Mouse (Mus musculus) embryonic facial prominence, embryonic 14.5 days (tissue): ENCODE results near the gene Col16a1. TPM values are rescaled to one million over a fixed set of nuclear protein-coding genes. Genes with fewer than 3 reads are reported as not detected.
A peak's percentile ranks its signal among the peaks of the same experiment; 100 is the strongest.

Experiments used
- ATAC-seq: fragments of 200-750 bp; cut with Nextera tagmentation; 2 replicates; pipeline ENCODE4 v1.8.0; 2017; ENCODE audit warnings: low read depth, moderate number of reproducible peaks, moderate TSS enrichment
- DNase-seq: peaks from one replicate; pipeline ENCODE4 v3.0.0-alpha.2; 2015; ENCODE audit warnings: low spot score
- H3K27ac ChIP-seq: fragments of 300-500 bp; sonication (generic); replicated peaks from 2 replicates; pipeline ENCODE4 v1.5.1; 2014; ENCODE audit warnings: low read depth, mild to moderate bottlenecking, low read length, moderate library complexity
- H3K27me3 ChIP-seq: fragments of 300-500 bp; sonication (generic); replicated peaks from 2 replicates; pipeline ENCODE4 v1.6.1; 2014; ENCODE audit warnings: low read length; ENCODE audit not compliant: control insufficient read depth, insufficient read depth
- H3K36me3 ChIP-seq: fragments of 300-500 bp; sonication (generic); 2 replicates; pipeline ENCODE4 v1.6.1; 2014; ENCODE audit warnings: low read length, mixed read lengths; ENCODE audit not compliant: control insufficient read depth, insufficient read depth
- H3K4me1 ChIP-seq: fragments of 300-500 bp; sonication (generic); 2 replicates; pipeline ENCODE4 v1.6.1; 2014; ENCODE audit warnings: antibody characterized with exemption, low read length; ENCODE audit not compliant: control insufficient read depth, insufficient read depth
- H3K4me2 ChIP-seq: fragments of 300-500 bp; sonication (generic); 2 replicates; pipeline ENCODE4 v1.6.1; 2014; ENCODE audit warnings: low read depth, mild to moderate bottlenecking, low read length, moderate library complexity, mixed read lengths
- H3K4me3 ChIP-seq: fragments of 300-500 bp; sonication (generic); 2 replicates; pipeline ENCODE4 v1.5.1; 2014; ENCODE audit warnings: low read depth, mild to moderate bottlenecking, low read length
- H3K9ac ChIP-seq: fragments of 300-500 bp; sonication (generic); 2 replicates; pipeline ENCODE4 v1.6.1; 2014; ENCODE audit warnings: low read depth, mild to moderate bottlenecking, low read length, moderate library complexity, mixed read lengths
- H3K9me3 ChIP-seq: fragments of 300-500 bp; sonication (generic); 2 replicates; pipeline ENCODE4 v1.6.1; 2016; ENCODE audit warnings: low read length; ENCODE audit not compliant: control insufficient read depth
- WGBS: fragments of 180-500 bp; shearing (Covaris S2); extraction: QIAGEN DNeasy Blood & Tissue Kit; methylation state at CpG from one replicate; pipeline ENCODE4 v1.1.7; 2014; 5-methylcytosine and 5-hydroxymethylcytosine counted together
- polyA plus RNA-seq: library from polyadenylated mRNA; unstranded; fragments of >200 nt; fragmentation: Nextera tagmentation; extraction: Ambion mirVana; gene quantifications from 2 replicates; pipeline ENCODE4 v1.2.1, GENCODE M21; 2014

The Col16a1 gene
- polyA plus RNA-seq, 1 experiment from 2014 or later, result 188 TPM

DNA sequence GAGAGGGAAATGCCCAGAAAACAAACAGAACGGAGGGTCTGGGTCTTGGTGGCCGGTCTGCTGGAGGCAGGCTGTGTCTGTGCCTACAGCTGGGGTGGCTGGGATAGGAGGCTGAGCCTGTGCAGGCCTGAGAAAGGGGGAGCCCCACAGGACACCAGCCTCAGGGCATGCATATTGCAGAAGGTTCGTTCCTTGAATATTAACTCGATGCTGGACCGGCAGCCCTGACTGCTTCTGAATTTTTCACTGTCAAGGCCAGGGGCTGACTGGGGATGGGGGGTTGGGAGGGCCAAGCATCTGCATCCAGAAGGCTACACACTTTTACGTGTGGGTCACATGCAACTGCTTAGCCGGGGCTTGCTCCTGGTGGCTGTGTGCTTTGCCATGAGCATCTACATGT lies 14.1 kb upstream of the Col16a1 start:
- H3K36me3 ChIP-seq, result no peaks in the 10 kb centered on the region
- H3K4me1 ChIP-seq, result peaks cover 15% of the 10 kb centered on the region
- DNase-seq (no peak), ATAC-seq (no peak)
- H3K9ac ChIP-seq, result no peak overlapping the region
- H3K4me2 ChIP-seq, result no peak overlapping the region
- 49% methylated on average over 7 of the region's 7 CpGs for WGBS
- H3K9me3 ChIP-seq, result no peaks in the 10 kb centered on the region
- H3K27me3 ChIP-seq, result peaks cover 3% of the 10 kb centered on the region; the same call in 1 of the 2 replicates
- H3K27ac ChIP-seq, result no peak overlapping the region
- H3K4me3 ChIP-seq, result no peak overlapping the region

DNA sequence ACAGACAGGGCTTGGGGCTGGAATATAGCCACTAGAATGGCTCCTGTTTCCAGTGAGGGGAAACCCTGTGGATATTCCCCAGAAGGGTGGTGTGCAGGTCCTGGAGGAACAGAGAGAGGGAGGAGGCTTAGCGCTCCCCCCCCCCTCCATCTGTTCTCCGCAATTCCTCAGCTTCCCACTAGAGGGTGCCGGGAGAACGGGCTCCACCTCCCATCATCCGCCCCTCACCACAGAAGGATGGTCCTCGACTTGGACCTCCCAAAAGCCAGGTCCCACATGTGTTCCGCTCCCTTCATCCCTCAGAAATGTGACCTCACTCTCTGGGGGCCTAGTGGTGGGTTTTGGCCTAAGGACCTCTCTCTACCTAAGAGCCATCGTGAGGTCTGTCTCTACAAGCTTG lies 11.5 kb upstream of the Col16a1 start:
- H3K4me1 ChIP-seq, result peaks cover 15% of the 10 kb centered on the region
- H3K27me3 ChIP-seq, result peaks cover 3% of the 10 kb centered on the region; the same call in 1 of the 2 replicates
- no peaks in the 10 kb centered on the region for H3K9me3 ChIP-seq
- DNase-seq, result peak; percentile 53
- no peaks in the 10 kb centered on the region for H3K36me3 ChIP-seq
- peak; percentile 47 for ATAC-seq
- no peak overlapping the region for H3K4me3 ChIP-seq
- peak overlapping the region; percentile 80 for H3K27ac ChIP-seq
- WGBS, result 2% methylated on average over 7 of the region's 8 CpGs
- peak overlapping the region; percentile 23 for H3K4me2 ChIP-seq
- 0 out of 2 replicates have a peak overlapping the region, but pooled peaks have one; percentile 23 for H3K9ac ChIP-seq

DNA sequence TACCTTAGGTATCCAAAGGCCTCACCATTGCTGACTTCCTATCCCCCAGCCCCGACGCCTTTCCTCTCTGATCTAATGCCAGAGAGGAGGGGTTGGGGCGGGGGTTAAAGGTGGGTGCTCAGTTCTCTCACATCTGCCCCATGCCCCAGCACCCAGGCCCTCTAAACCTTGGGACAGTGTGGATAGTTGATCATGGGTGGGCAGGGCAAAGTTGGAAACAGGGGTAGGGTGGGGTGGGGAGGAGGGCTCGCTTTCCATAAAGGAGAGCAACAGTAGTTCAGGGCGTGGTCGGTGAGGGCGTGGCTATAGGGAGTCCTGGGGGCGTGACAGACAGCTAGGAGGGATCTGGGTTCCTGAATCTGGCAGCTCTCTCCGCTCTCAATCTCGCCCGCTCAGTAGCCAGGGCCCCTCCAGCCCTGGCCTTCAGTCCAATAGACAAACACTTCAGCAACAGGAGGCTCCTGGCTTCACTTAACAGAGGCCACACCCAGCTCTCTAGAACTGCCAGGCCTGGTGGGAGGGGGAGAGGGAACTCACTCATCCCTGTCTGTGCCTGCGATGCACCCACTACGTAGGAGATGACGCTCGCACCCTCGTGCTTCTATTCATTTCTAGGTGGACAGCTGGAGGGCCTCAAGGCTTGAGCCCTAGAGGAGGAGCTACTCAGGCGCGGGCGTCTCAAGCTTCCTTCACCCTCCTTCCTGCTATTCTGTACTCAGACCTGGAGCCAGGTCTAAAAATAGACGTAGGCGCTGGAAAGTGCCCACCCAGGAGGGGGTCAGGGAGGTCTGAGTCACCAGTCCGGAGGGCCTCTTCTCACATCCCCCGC lies 10.9 kb upstream of the Col16a1 start:
- DNase-seq, result peak; percentile 87
- Histone ChIP-seq H3K4me3 (no peak overlapping the region), H3K36me3 (no peaks in the 10 kb centered on the region), H3K4me1 (peaks cover 15% of the 10 kb centered on the region), H3K27me3 (peaks cover 3% of the 10 kb centered on the region; the same call in 1 of the 2 replicates), H3K27ac (peak overlapping the region; percentile 80), H3K9ac (0 out of 2 replicates have a peak overlapping the region, but pooled peaks have one; percentile 23), H3K9me3 (no peaks in the 10 kb centered on the region), H3K4me2 (peak overlapping the region; percentile 23)
- 5% methylated on average over 19 of the region's 23 CpGs for WGBS
- peak; percentile 76 for ATAC-seq

DNA sequence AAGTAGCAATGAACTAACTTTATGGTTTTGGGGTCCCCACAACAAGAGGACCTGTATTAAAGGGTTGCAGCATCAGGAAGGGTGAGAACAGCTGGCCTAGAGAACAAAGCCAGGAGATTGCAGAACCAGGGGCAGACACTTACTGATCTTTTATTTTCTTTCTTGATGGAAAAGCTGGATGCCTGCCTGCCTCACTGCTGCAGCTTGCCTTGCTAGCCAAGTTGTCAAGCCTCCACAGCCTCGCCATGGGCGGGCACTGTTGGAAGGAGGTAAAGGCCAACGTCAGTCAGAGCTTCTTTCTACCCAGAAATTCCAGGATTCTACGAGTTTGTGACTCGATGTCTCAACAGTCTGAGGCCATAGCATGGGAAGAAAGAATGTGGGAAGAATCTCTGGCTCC lies 8.3 kb upstream of the Col16a1 start:
- no peak overlapping the region for H3K9ac ChIP-seq
- H3K4me1 ChIP-seq, result peaks cover 36% of the 10 kb centered on the region
- no peak for ATAC-seq

DNA sequence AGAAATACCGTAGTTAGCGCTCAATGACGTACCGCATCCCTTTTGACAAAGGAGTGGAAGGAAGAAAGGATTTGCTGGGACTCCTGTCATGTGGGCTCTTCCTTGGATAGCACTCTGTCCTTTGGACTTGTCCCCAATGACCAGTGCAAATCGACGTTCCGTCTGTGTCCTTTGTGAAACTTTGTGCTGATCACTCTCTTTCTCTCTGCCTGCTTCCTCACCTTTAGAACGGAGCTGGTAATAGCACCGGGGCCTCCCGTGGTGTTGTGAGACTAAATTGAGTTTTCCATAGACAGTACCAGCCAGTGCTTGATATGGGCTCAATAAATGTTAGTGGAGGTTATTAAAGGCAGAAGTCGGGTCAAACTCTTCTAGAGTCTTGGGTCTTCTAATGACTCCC lies 6.6 kb upstream of the Col16a1 start:
- ATAC-seq, result no peak

More for the DNA sequence above, 8.3 kb upstream of the Col16a1 start:
- no peak overlapping the region for H3K4me3 ChIP-seq
- H3K36me3 ChIP-seq, result no peaks in the 10 kb centered on the region
- H3K9me3 ChIP-seq, result no peaks in the 10 kb centered on the region
- H3K27ac ChIP-seq, result no peak overlapping the region
- 49% methylated on average over 5 of the region's 5 CpGs for WGBS
- DNase-seq, result no peak
- no peak overlapping the region for H3K4me2 ChIP-seq
- peaks cover 3% of the 10 kb centered on the region; the same call in 1 of the 2 replicates for H3K27me3 ChIP-seq

DNA sequence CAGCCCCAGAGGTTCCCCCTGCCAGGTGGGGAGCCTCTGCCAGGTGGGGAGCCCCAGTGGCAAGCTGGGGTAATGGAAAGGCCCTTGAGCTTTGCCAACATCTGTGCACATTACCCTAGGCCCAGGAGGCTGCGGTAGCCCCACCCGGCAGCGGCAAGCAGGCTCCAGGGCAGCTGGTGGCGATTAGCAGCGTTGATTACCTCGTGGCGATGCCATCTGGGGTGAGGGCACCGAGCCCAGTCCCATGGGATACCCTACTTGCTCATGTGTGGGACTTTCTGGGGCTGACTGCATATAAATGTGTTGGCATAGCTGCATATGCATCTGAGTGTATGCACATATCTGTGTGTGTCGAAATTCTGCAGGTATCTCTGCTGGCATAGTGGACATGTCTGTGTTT lies 3.4 kb upstream of the Col16a1 start:
- Histone ChIP-seq H3K4me3 (no peak overlapping the region), H3K9me3 (no peaks in the 10 kb centered on the region), H3K27me3 (no peaks in the 10 kb centered on the region), H3K4me1 (peaks cover 60% of the 10 kb centered on the region), H3K27ac (peak overlapping the region; percentile 52), H3K9ac (no peak overlapping the region), H3K36me3 (no peaks in the 10 kb centered on the region), H3K4me2 (no peak overlapping the region; the same call in 1 of the 2 replicates)
- DNase-seq (peak; percentile 78), ATAC-seq (no peak)
- 24% methylated on average over 9 of the region's 9 CpGs for WGBS

More for the DNA sequence above, 6.6 kb upstream of the Col16a1 start:
- Histone ChIP-seq H3K4me2 (no peak overlapping the region), H3K9ac (no peak overlapping the region), H3K27me3 (no peaks in the 10 kb centered on the region), H3K4me3 (no peak overlapping the region), H3K4me1 (peaks cover 52% of the 10 kb centered on the region), H3K9me3 (no peaks in the 10 kb centered on the region), H3K36me3 (no peaks in the 10 kb centered on the region), H3K27ac (no peak overlapping the region)
- no peak for DNase-seq
- WGBS, result 83% methylated on average over 11 of the region's 11 CpGs

DNA sequence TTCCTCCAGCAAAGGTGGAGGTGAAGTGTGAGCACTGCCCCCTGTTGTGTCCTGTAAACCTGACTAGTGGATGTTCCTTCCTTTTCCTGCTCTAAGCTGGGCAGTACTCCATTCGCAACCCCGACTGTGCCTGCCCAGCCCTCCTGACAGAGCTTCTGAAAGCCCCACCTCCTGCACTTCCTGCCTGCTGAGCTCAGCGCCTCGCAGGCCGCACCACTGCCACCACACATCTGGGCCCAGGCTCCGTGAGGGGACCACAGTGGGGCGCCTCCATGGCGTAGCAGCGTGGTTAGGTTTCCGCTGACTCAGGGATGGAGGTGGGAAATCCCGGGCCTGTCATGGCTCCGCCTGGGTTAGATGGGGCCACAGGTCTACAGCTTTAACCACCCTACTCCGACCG lies 2.0 kb upstream of the Col16a1 start:
- WGBS, result 15% methylated on average over 14 of the region's 14 CpGs
- ATAC-seq (no peak), DNase-seq (peak; percentile 73)
- Histone ChIP-seq H3K9ac (peak overlapping the region; percentile 37; the same call in 1 of the 2 replicates), H3K9me3 (no peaks in the 10 kb centered on the region), H3K36me3 (no peaks in the 10 kb centered on the region), H3K4me3 (no peak overlapping the region), H3K4me1 (peaks cover 74% of the 10 kb centered on the region), H3K27me3 (no peaks in the 10 kb centered on the region), H3K27ac (peak overlapping the region; percentile 98), H3K4me2 (peak overlapping the region; percentile 26)

DNA sequence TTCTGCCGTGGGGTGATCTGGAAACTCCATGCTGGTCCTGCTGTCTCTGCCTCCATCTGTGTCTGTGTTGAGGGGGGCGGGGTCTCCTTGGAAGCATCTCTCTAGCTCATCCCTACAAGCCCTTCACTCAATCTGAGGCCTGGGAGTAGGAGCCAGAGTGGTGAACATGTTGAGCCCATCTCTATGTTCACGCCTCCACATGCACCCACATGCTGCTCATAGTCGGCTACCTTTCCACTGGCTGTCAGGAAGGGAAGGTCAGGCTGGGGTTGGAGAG lies 501 bp downstream of the Col16a1 start:
- 23% methylated on average over 4 of the region's 4 CpGs for WGBS
- H3K27me3 ChIP-seq, result no peaks in the 10 kb centered on the region
- H3K4me1 ChIP-seq, result peaks cover 68% of the 10 kb centered on the region
- no peaks in the 10 kb centered on the region for H3K9me3 ChIP-seq
- H3K36me3 ChIP-seq, result peaks cover 15% of the 10 kb centered on the region; the same call in 1 of the 2 replicates
- H3K4me3 ChIP-seq, result peak overlapping the region; percentile 55
- DNase-seq, result peak; percentile 55
- peak; percentile 32; the same call in 1 of the 2 replicates for ATAC-seq
- H3K4me2 ChIP-seq, result peak overlapping the region; percentile 80
- peak overlapping the region; percentile 98 for H3K27ac ChIP-seq
- H3K9ac ChIP-seq, result peak overlapping the region; percentile 74
